Mouse (Mus musculus): ENCODE measurements around the gene Pex5l. TPM values are rescaled to one million over a fixed set of nuclear protein-coding genes. Genes with fewer than 3 reads are reported as not detected.
A peak's percentile ranks its signal among the peaks of the same experiment; 100 is the strongest.

Gene Pex5l
- 0.19 TPM in 2 replicates for polyA plus RNA-seq (2015; fragmentation: Nextera tagmentation; extraction: Ambion mirVana)

GRCm38 (mm10) chr3:33142901-33143461, at the start of gene Pex5l:
TSS of gene Pex5l (minus strand) at chr3:33143247.
- Histone ChIP-seq H3K27me3 (ENCODE audit: control insufficient read depth, insufficient read depth, low read depth, low read length) (peaks cover 9% of the 10 kb centered on the region), H3K4me2 (ENCODE audit: low read depth, low read length) (peak within 1 kb of the TSS; percentile 72), H3K9ac (ENCODE audit: low read length) (no peak within 1 kb of the TSS), H3K27ac (ENCODE audit: low read length) (no peak within 1 kb of the TSS), H3K9me3 (ENCODE audit: control insufficient read depth, low read length) (no peaks in the 10 kb centered on the region), H3K4me3 (ENCODE audit: low read length) (peak within 1 kb of the TSS; percentile 61), H3K36me3 (ENCODE audit: control insufficient read depth, insufficient read depth, low read length) (no peaks in the 10 kb centered on the region), H3K4me1 (replicated peaks; ENCODE audit: control insufficient read depth, insufficient read depth, low read length) (peaks cover 4% of the 10 kb centered on the region)
- ATAC-seq (ENCODE audit: low read depth): peak; percentile 95
- under 1% methylated on average over 77 of the region's 88 CpGs for WGBS

DNA sequence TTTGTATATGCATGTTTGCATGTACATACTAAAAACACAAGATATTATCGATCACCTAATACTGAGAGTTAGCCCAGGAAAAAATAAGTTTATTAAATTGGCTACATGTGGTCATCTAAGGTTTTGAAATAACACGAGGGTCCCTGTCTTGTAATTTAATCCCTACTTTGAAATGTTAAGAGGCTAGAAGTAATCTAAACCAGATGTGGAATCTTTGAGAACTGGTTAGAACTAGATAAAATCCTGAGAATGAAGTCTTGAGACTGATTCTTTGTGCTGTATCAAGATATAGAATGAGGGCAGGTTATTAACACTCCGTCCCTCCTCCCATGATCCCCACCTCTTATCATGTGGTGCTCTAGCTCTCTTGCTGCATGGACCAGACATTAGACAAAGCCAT, 22.1 kb upstream of the Pex5l start:
- Histone ChIP-seq H3K27ac (ENCODE audit: low read length) (no peak overlapping the region), H3K4me2 (ENCODE audit: low read depth, low read length) (no peak overlapping the region), H3K9ac (ENCODE audit: low read length) (no peak overlapping the region), H3K4me3 (ENCODE audit: low read length) (no peak overlapping the region), H3K36me3 (ENCODE audit: control insufficient read depth, insufficient read depth, low read length) (no peaks in the 10 kb centered on the region), H3K4me1 (replicated peaks; ENCODE audit: control insufficient read depth, insufficient read depth, low read length) (no peaks in the 10 kb centered on the region), H3K27me3 (ENCODE audit: control insufficient read depth, insufficient read depth, low read depth, low read length) (no peaks in the 10 kb centered on the region), H3K9me3 (ENCODE audit: control insufficient read depth, low read length) (no peaks in the 10 kb centered on the region)
- WGBS: 64% methylated on average over 3 of the region's 3 CpGs
- no peak for ATAC-seq (ENCODE audit: low read depth)

DNA sequence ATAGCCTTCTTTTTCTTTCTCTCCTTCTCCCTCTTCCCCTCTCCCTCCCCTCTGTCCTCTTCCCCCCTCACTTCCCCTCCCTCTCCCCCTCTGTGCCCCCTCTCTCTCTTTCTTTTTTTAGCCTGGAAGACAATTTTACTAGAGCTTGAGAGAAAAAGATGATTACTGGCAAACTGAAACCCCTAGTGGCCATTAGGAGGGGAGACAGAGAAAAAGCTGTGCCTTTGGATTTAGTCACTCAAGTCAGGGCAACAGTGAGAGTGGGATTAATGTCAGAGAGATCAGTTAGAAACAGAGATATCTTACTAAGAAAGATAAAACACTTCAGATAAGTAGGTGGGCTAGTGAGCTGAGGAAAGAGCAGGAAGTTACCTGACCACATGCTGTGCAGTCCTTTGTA, 20.8 kb upstream of the Pex5l start:
- Histone ChIP-seq H3K36me3 (ENCODE audit: control insufficient read depth, insufficient read depth, low read length) (no peaks in the 10 kb centered on the region), H3K9me3 (ENCODE audit: control insufficient read depth, low read length) (no peaks in the 10 kb centered on the region), H3K4me2 (ENCODE audit: low read depth, low read length) (no peak overlapping the region), H3K4me3 (ENCODE audit: low read length) (no peak overlapping the region), H3K9ac (ENCODE audit: low read length) (no peak overlapping the region), H3K27me3 (ENCODE audit: control insufficient read depth, insufficient read depth, low read depth, low read length) (no peaks in the 10 kb centered on the region), H3K4me1 (replicated peaks; ENCODE audit: control insufficient read depth, insufficient read depth, low read length) (no peaks in the 10 kb centered on the region), H3K27ac (ENCODE audit: low read length) (no peak overlapping the region)
- ATAC-seq (ENCODE audit: low read depth): no peak

GRCm38 (mm10) chr3:33143592-33143991, 545 bp upstream of the Pex5l start:
- H3K4me2 ChIP-seq (ENCODE audit: low read depth, low read length): peak overlapping the region; percentile 72

GRCm38 (mm10) chr3:33142398-33142797, 649 bp downstream of the Pex5l start:
- Histone ChIP-seq H3K4me1 (replicated peaks; ENCODE audit: control insufficient read depth, insufficient read depth, low read length) (peaks cover 4% of the 10 kb centered on the region), H3K9me3 (ENCODE audit: control insufficient read depth, low read length) (no peaks in the 10 kb centered on the region), H3K27ac (ENCODE audit: low read length) (no peak overlapping the region), H3K4me3 (ENCODE audit: low read length) (peak overlapping the region; percentile 61), H3K4me2 (ENCODE audit: low read depth, low read length) (peak overlapping the region; percentile 72), H3K36me3 (ENCODE audit: control insufficient read depth, insufficient read depth, low read length) (no peaks in the 10 kb centered on the region), H3K9ac (ENCODE audit: low read length) (no peak overlapping the region), H3K27me3 (ENCODE audit: control insufficient read depth, insufficient read depth, low read depth, low read length) (peaks cover 9% of the 10 kb centered on the region)
- WGBS: under 1% methylated on average over 17 of the region's 17 CpGs
- peak; percentile 20; the same call in 1 of the 2 replicates for ATAC-seq (ENCODE audit: low read depth)

More at GRCm38 (mm10) chr3:33143592-33143991, 545 bp upstream of the Pex5l start:
- WGBS: 56% methylated on average over 7 of the region's 7 CpGs
- no peak overlapping the region for H3K9ac ChIP-seq (ENCODE audit: low read length)
- no peaks in the 10 kb centered on the region for H3K36me3 ChIP-seq (ENCODE audit: control insufficient read depth, insufficient read depth, low read length)
- peaks cover 9% of the 10 kb centered on the region for H3K27me3 ChIP-seq (ENCODE audit: control insufficient read depth, insufficient read depth, low read depth, low read length)
- H3K9me3 ChIP-seq (ENCODE audit: control insufficient read depth, low read length): no peaks in the 10 kb centered on the region
- no peak overlapping the region for H3K27ac ChIP-seq (ENCODE audit: low read length)
- H3K4me1 ChIP-seq (replicated peaks; ENCODE audit: control insufficient read depth, insufficient read depth, low read length): peaks cover 4% of the 10 kb centered on the region
- H3K4me3 ChIP-seq (ENCODE audit: low read length): no peak overlapping the region; the same call in none of the 2 replicates
- no peak for ATAC-seq (ENCODE audit: low read depth)

GRCm38 (mm10) chr3:33129944-33130343, 13.1 kb downstream of the Pex5l start:
- Histone ChIP-seq H3K27ac (ENCODE audit: low read length) (no peak overlapping the region), H3K9ac (ENCODE audit: low read length) (no peak overlapping the region), H3K4me2 (ENCODE audit: low read depth, low read length) (no peak overlapping the region), H3K4me3 (ENCODE audit: low read length) (no peak overlapping the region), H3K4me1 (replicated peaks; ENCODE audit: control insufficient read depth, insufficient read depth, low read length) (no peaks in the 10 kb centered on the region), H3K36me3 (ENCODE audit: control insufficient read depth, insufficient read depth, low read length) (no peaks in the 10 kb centered on the region), H3K27me3 (ENCODE audit: control insufficient read depth, insufficient read depth, low read depth, low read length) (no peaks in the 10 kb centered on the region), H3K9me3 (ENCODE audit: control insufficient read depth, low read length) (no peaks in the 10 kb centered on the region)
- ATAC-seq (ENCODE audit: low read depth): no peak

DNA sequence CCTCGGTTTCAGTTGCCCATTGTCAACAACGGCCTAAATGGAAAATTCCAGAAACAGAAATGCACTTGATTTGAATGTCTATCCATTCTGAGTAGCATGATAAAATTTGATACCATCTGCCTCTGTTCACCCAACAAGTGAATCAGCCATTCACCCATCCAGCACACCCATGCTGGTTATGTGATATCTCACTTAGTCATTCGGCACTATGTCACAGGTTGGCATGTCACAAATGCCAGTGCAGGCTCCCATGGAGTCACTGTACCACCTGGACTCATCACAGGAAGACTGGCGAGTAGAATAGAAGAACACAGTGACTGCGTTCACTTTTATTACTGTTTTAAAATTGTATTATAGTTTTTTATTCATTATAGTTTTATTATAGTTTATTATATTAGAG, 18.3 kb downstream of the Pex5l start:
- Histone ChIP-seq H3K4me2 (ENCODE audit: low read depth, low read length) (no peak overlapping the region), H3K4me3 (ENCODE audit: low read length) (no peak overlapping the region), H3K27me3 (ENCODE audit: control insufficient read depth, insufficient read depth, low read depth, low read length) (no peaks in the 10 kb centered on the region), H3K9me3 (ENCODE audit: control insufficient read depth, low read length) (no peaks in the 10 kb centered on the region), H3K9ac (ENCODE audit: low read length) (no peak overlapping the region), H3K4me1 (replicated peaks; ENCODE audit: control insufficient read depth, insufficient read depth, low read length) (no peaks in the 10 kb centered on the region), H3K27ac (ENCODE audit: low read length) (no peak overlapping the region), H3K36me3 (ENCODE audit: control insufficient read depth, insufficient read depth, low read length) (no peaks in the 10 kb centered on the region)
- 80% methylated on average over 5 of the region's 5 CpGs for WGBS
- ATAC-seq (ENCODE audit: low read depth): no peak

- Histone ChIP-seq H3K4me1 (replicated peaks; ENCODE audit: control insufficient read depth, insufficient read depth, low read length) (no peaks in the 10 kb centered on the region), H3K4me2 (ENCODE audit: low read depth, low read length) (no peak overlapping the region), H3K27me3 (ENCODE audit: control insufficient read depth, insufficient read depth, low read depth, low read length) (no peaks in the 10 kb centered on the region), H3K4me3 (ENCODE audit: low read length) (no peak overlapping the region), H3K27ac (ENCODE audit: low read length) (no peak overlapping the region), H3K9ac (ENCODE audit: low read length) (no peak overlapping the region), H3K36me3 (ENCODE audit: control insufficient read depth, insufficient read depth, low read length) (no peaks in the 10 kb centered on the region), H3K9me3 (ENCODE audit: control insufficient read depth, low read length) (no peaks in the 10 kb centered on the region)
- WGBS: 57% methylated on average over 1 of the region's 2 CpGs
- no peak for ATAC-seq (ENCODE audit: low read depth)
Observed at GRCm38 (mm10) chr3:33105785-33106184, 37.3 kb downstream of the Pex5l start.

GRCm38 (mm10) chr3:33103501-33103900, 39.5 kb downstream of the Pex5l start:
- H3K4me1 ChIP-seq (replicated peaks; ENCODE audit: control insufficient read depth, insufficient read depth, low read length): no peaks in the 10 kb centered on the region
- no peak overlapping the region for H3K27ac ChIP-seq (ENCODE audit: low read length)
- no peaks in the 10 kb centered on the region for H3K27me3 ChIP-seq (ENCODE audit: control insufficient read depth, insufficient read depth, low read depth, low read length)
- no peak overlapping the region for H3K4me2 ChIP-seq (ENCODE audit: low read depth, low read length)
- no peaks in the 10 kb centered on the region for H3K36me3 ChIP-seq (ENCODE audit: control insufficient read depth, insufficient read depth, low read length)
- no peak overlapping the region for H3K9ac ChIP-seq (ENCODE audit: low read length)
- H3K9me3 ChIP-seq (ENCODE audit: control insufficient read depth, low read length): no peaks in the 10 kb centered on the region
- no peak for ATAC-seq (ENCODE audit: low read depth)
- 60% methylated on average over 6 of the region's 6 CpGs for WGBS
- H3K4me3 ChIP-seq (ENCODE audit: low read length): no peak overlapping the region

Measured in lung, embryonic 16.5 days (tissue).